Mouse (Mus musculus): ENCODE measurements around the gene 1700012B09Rik. TPM values are rescaled to one million over a fixed set of nuclear protein-coding genes. Genes with fewer than 3 reads are reported as not detected.

1700012B09Rik gene
- polyA plus RNA-seq, 1 experiment from 2014 or later: not detected

DNA sequence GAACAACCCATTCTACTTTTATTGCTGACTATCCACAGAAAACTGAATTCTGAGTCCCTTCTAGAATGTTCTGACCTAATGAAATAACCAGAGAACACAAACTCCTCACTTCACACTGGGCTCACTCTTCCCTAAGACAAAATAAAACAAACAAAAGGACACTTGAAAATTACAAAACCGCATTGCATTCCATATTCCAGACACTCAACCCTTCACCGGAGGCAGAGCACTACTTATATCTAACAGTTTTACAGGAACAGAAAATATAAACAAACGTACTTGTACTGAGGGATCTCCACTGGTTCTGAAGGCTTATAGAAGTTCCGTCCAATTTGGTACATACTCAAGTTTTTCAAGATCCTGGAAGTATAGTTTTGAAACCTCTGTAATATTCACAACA, 42.5 kb downstream of the 1700012B09Rik start:
- no peak overlapping the region for H3K4me2 ChIP-seq
- no peaks in the 10 kb centered on the region for H3K4me1 ChIP-seq (replicated peaks)
- no peak for ATAC-seq (ENCODE audit: insufficient read depth)
- no peak overlapping the region for H3K9ac ChIP-seq
- no peaks in the 10 kb centered on the region for H3K27me3 ChIP-seq
- no peak overlapping the region for H3K4me3 ChIP-seq (replicated peaks)
- no peaks in the 10 kb centered on the region for H3K9me3 ChIP-seq (replicated peaks)
- no peak overlapping the region for H3K27ac ChIP-seq (replicated peaks)
- no peaks in the 10 kb centered on the region for H3K36me3 ChIP-seq (replicated peaks)
- WGBS (ENCODE audit: insufficient replicate concordance): 59% methylated on average over 4 of the region's 4 CpGs

DNA sequence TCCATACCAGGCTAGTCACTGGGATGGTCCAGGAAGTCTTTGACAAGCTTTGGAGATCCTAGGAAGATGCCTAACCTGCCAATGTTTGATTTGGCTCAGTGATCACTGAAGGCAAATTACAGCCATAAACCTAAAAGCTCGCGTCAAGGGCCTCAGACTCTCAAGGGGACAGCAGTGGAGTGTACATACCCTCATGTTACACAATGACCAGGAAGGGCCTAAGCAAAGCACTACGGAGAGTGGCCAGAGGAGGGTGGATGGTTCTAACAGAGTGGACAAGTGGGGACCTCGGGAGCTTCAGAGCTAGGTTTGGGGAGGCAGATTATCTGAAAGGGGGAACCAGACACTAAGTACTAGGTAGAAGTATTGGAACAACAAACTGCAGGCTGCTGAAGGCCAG, 44.2 kb downstream of the 1700012B09Rik start:
- Histone ChIP-seq H3K9me3 (replicated peaks) (no peaks in the 10 kb centered on the region), H3K4me2 (no peak overlapping the region), H3K9ac (no peak overlapping the region), H3K27ac (replicated peaks) (no peak overlapping the region), H3K4me3 (replicated peaks) (no peak overlapping the region), H3K36me3 (replicated peaks) (no peaks in the 10 kb centered on the region), H3K4me1 (replicated peaks) (no peaks in the 10 kb centered on the region), H3K27me3 (no peaks in the 10 kb centered on the region)
- ATAC-seq (ENCODE audit: insufficient read depth): no peak
- 60% methylated on average over 4 of the region's 4 CpGs for WGBS (ENCODE audit: insufficient replicate concordance)

DNA sequence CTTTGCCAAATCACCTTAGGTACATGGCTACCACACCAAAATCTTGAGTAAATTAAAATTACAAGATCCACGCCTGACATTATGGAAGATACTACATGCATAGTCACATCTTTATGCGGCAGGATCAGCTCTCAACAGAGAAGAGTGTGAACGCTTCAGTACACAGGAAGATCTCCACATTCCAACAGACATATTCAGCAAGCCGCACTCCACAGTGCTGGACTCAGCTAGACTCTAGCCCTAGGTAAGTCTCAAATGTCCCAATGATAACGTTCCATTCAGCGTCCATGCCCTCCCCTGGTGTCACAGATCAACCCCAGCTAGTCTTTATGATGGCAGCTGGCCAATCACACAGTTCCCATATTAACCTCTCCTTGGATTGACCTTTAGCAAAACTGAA, 44.8 kb downstream of the 1700012B09Rik start:
- 68% methylated on average over 6 of the region's 6 CpGs for WGBS (ENCODE audit: insufficient replicate concordance)
- no peaks in the 10 kb centered on the region for H3K4me1 ChIP-seq (replicated peaks)
- H3K4me2 ChIP-seq: no peak overlapping the region
- H3K27ac ChIP-seq (replicated peaks): no peak overlapping the region
- no peak overlapping the region for H3K9ac ChIP-seq
- no peak overlapping the region for H3K4me3 ChIP-seq (replicated peaks)
- no peak for ATAC-seq (ENCODE audit: insufficient read depth)
- no peaks in the 10 kb centered on the region for H3K27me3 ChIP-seq
- no peaks in the 10 kb centered on the region for H3K36me3 ChIP-seq (replicated peaks)
- no peaks in the 10 kb centered on the region for H3K9me3 ChIP-seq (replicated peaks)

DNA sequence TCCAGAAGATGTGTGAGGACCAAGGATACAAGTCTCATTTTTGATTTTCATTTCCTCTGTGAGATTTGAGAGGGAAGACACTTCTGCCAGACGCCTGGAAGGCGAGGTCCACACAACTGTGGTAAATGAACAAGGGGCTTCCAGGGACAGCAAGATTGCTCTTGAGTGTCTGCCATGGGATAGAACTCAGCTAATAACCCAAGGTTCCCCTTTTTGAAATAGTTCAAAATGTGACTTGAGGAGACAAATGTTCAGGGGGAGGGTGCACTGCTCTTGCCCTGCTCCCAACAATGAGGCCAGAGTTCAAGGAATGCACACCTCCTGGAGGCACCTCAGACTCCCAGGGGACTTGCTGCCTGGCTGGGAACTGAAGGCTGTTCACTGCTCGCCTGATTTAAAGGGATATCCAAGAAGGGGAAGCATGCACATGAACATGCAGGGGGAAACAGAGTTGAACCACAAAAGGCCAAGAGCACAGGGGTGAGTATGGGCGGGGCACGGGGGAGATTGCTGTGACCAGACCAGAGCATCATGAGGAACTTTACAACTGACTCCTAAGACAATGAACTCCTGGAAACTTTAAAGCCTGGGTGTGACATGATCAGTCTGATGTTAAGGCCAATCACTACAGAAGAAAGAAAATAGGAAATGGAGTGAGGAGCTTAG, 45.9 kb downstream of the 1700012B09Rik start:
- Histone ChIP-seq H3K4me3 (replicated peaks) (no peak overlapping the region), H3K27me3 (no peaks in the 10 kb centered on the region), H3K9ac (no peak overlapping the region), H3K4me1 (replicated peaks) (no peaks in the 10 kb centered on the region), H3K36me3 (replicated peaks) (no peaks in the 10 kb centered on the region), H3K27ac (replicated peaks) (no peak overlapping the region), H3K9me3 (replicated peaks) (no peaks in the 10 kb centered on the region), H3K4me2 (no peak overlapping the region)
- no peak for ATAC-seq (ENCODE audit: insufficient read depth)
- 26% methylated on average over 5 of the region's 5 CpGs for WGBS (ENCODE audit: insufficient replicate concordance)

DNA sequence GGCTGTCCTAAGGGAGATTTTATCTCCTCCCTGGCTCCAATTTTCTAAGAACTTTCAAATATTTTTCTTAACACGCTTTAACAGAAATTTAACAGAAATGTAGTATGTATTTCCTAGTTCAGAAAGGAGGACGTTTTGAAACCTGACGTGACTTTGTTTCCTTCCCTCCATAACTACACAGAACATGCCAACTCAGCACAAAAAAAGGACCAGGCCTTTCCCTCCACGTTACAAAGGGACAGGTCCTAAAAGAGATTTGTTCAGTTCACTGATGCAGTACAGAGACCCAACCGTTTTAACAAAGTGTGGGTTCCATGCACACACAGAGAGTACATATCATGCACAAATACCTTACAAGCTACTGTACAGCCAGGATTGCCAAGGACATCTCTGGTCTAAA, 49.2 kb downstream of the 1700012B09Rik start:
- Histone ChIP-seq H3K36me3 (replicated peaks) (no peaks in the 10 kb centered on the region), H3K27me3 (no peaks in the 10 kb centered on the region), H3K4me3 (replicated peaks) (no peak overlapping the region), H3K27ac (replicated peaks) (no peak overlapping the region), H3K4me2 (no peak overlapping the region), H3K9ac (no peak overlapping the region), H3K4me1 (replicated peaks) (no peaks in the 10 kb centered on the region), H3K9me3 (replicated peaks) (no peaks in the 10 kb centered on the region)
- WGBS (ENCODE audit: insufficient replicate concordance): 49% methylated on average over 5 of the region's 5 CpGs
- no peak for ATAC-seq (ENCODE audit: insufficient read depth)

DNA sequence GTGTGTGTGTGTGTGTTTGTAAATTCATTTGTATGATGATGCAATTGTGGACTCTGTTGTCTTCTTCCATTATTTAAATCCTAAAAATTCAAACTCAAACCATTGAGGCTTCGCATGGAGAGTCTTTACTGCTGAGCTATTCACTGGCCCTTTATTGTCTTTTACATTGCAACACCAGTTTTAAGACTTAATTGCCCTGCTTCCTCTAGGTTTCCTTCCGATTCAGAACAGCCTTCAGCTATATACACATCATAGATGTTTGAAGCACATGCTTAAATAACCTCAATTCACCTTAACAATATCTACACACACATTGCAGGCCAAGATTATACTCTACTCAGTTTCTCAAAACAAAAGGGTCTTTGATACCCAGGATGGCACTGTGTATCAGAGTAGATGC, 50.4 kb downstream of the 1700012B09Rik start:
- WGBS (ENCODE audit: insufficient replicate concordance): 59% methylated on average over 2 of the region's 2 CpGs
- Histone ChIP-seq H3K27me3 (no peaks in the 10 kb centered on the region), H3K9ac (no peak overlapping the region), H3K4me1 (replicated peaks) (no peaks in the 10 kb centered on the region), H3K4me2 (no peak overlapping the region), H3K36me3 (replicated peaks) (no peaks in the 10 kb centered on the region), H3K4me3 (replicated peaks) (no peak overlapping the region), H3K27ac (replicated peaks) (no peak overlapping the region), H3K9me3 (replicated peaks) (no peaks in the 10 kb centered on the region)
- ATAC-seq (ENCODE audit: insufficient read depth): no peak

DNA sequence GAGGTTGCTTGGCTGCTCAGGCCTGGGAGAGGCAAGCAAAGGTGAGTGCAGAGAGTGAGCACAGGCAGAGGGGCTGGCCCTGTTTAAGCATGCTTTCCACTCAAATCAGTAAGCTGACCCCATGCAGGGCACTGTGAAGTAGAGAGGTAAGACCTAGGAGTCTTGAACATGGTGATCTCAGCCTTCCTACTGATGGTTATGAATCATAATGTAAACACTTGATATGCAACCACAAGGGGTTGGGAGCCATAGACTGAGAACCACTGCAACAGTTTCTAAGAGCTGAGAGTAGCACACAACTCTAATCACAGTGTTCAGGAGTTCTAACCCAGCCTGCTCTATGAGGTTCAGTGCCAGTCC, 52.5 kb downstream of the 1700012B09Rik start:
- ATAC-seq (ENCODE audit: insufficient read depth): no peak
- no peaks in the 10 kb centered on the region for H3K36me3 ChIP-seq (replicated peaks)
- no peak overlapping the region for H3K4me2 ChIP-seq
- H3K4me1 ChIP-seq (replicated peaks): no peaks in the 10 kb centered on the region
- no peaks in the 10 kb centered on the region for H3K9me3 ChIP-seq (replicated peaks)
- no peak overlapping the region for H3K27ac ChIP-seq (replicated peaks)
- H3K9ac ChIP-seq: no peak overlapping the region
- no peak overlapping the region for H3K4me3 ChIP-seq (replicated peaks)
- H3K27me3 ChIP-seq: no peaks in the 10 kb centered on the region

DNA sequence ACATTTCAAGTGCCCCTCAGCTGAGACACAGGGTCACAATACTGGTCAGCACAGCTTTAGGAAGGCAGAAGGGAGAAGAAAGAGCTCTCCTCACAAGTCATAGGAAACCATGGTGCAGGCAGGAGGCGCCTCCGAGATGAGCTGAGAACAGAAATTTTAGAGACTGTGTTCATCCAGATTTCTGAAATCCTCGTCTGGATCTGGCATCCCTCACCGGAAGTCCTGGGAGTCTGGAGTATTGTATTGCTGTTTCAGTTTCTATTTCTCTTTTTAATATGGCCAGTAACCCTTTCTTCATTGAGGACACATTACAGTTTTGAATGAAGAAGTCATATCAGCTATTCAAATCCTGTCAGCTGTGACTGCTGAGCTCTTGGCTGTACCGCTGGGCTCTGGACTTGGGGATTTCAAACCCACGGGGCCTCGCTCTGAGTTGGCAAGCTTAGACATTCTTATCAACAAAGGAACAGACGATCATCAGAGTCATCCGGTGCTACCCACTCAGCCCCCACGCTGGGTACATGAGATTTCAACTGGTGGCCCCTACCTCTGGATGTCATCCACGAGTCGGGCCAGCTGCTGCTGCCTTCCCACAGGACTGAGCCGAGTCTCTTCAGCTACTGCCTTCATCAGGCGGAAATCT, 53.0 kb downstream of the 1700012B09Rik start:
- no peaks in the 10 kb centered on the region for H3K4me1 ChIP-seq (replicated peaks)
- no peak overlapping the region for H3K4me2 ChIP-seq
- no peak overlapping the region for H3K9ac ChIP-seq
- H3K27ac ChIP-seq (replicated peaks): no peak overlapping the region
- no peak overlapping the region for H3K4me3 ChIP-seq (replicated peaks)
- WGBS (ENCODE audit: insufficient replicate concordance): 24% methylated on average over 14 of the region's 14 CpGs
- no peaks in the 10 kb centered on the region for H3K9me3 ChIP-seq (replicated peaks)
- H3K27me3 ChIP-seq: no peaks in the 10 kb centered on the region
- no peak for ATAC-seq (ENCODE audit: insufficient read depth)
- no peaks in the 10 kb centered on the region for H3K36me3 ChIP-seq (replicated peaks)

DNA sequence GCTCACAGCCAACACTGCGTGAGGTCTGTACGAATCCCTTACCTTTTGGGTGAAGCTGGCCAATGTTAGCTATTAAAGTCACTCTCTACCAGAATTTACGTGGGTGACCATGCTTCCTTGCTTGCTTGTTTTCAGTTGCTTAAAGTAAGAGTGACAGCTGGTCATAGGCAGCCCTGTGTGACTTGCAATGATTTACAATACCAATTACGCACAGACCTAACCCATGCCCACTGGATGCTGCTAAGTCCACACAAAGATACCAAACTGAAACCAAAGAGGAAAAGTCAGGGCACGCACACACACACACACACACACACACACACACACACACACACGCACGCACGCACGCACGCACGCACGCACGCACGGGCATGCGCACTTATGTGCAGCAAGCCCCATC, 55.6 kb downstream of the 1700012B09Rik start:
- 80% methylated on average over 15 of the region's 15 CpGs for WGBS (ENCODE audit: insufficient replicate concordance)
- H3K9me3 ChIP-seq (replicated peaks): no peaks in the 10 kb centered on the region
- H3K4me3 ChIP-seq (replicated peaks): no peak overlapping the region
- no peaks in the 10 kb centered on the region for H3K27me3 ChIP-seq
- no peak for ATAC-seq (ENCODE audit: insufficient read depth)
- no peaks in the 10 kb centered on the region for H3K4me1 ChIP-seq (replicated peaks)
- no peak overlapping the region for H3K9ac ChIP-seq
- H3K36me3 ChIP-seq (replicated peaks): no peaks in the 10 kb centered on the region
- no peak overlapping the region for H3K27ac ChIP-seq (replicated peaks)
- H3K4me2 ChIP-seq: no peak overlapping the region

DNA sequence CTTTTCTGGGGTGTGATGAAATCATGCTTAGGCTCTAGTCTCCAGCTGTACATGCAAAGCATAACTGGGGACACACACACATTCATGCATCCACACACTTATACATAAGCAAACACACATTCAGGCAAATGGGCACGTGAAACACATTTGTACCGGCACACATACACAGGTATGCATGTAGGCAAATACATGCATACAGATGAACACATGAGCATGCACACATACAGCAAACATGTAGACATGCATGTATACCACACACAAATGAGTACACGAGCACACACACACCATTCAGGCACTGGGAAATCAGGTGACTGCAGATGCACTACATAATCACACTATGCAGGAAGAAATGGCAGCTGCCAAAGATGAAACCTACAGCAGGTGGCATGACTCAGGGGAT, 59.9 kb downstream of the 1700012B09Rik start:
- WGBS (ENCODE audit: insufficient replicate concordance): 61% methylated on average over 3 of the region's 3 CpGs
- ATAC-seq (ENCODE audit: insufficient read depth): no peak
- Histone ChIP-seq H3K9ac (no peak overlapping the region), H3K4me3 (replicated peaks) (no peak overlapping the region), H3K4me1 (replicated peaks) (no peaks in the 10 kb centered on the region), H3K27me3 (no peaks in the 10 kb centered on the region), H3K4me2 (no peak overlapping the region), H3K27ac (replicated peaks) (no peak overlapping the region), H3K36me3 (replicated peaks) (no peaks in the 10 kb centered on the region), H3K9me3 (replicated peaks) (no peaks in the 10 kb centered on the region)

Measured in liver, embryonic 15.5 days (tissue).